ENCODE assay signal across 8 mouse cellular contexts in the genomic region with DNA sequence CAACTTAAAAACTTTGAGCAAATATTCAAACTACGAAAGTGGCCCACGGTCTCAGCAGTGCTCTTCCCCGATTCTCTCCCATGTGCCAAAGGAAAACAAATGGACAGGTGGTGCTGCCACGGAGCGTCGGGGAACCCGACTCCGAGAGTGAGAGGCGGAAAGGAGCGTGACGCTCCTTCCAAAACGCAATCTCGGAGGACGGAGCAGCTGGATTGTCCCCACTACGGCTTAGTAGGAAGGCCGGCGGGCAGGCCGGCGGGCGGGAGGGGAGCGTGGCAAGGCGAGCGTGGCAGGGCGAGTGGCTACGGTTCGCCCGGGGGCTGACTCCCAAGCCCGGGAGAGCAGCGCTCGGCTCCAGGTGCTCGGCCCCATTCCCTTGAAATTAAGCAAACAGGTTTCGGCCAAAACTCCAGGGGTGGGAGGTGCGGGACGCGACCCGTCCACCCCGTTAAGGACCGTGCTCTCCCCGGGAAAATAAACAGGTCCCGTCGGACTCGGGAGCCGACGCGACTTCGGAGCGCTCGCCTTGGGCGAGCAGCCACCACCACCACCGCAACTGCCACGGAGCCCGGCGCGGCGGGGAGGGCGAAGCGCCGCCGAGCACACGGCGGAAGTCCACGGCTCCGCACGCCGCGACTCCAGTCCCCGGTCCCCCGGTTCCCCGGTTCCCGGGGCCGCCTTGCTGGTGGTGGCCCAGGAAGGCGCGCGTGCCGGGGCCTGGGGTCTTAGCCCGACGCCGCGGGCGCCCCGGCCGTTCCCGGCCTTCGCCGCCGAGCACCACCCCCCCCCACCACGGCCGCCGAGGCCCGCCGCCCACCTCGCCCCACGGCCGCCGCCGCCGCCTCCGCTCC. TPM values are rescaled to one million over a fixed set of nuclear protein-coding genes. Genes with fewer than 3 reads are reported as not detected.
A peak's percentile ranks its signal among the peaks of the same experiment; 100 is the strongest.
DNase-seq lines count a peak whose midpoint lies in the region; ATAC-seq and TF ChIP-seq lines count a peak whose summit lies in the region.

No protein-coding gene starts in this region.

- TF ChIP-seq CTCF in bone marrow, adult 2 months (IDR thresholded peaks at IDR 0.05; ENCODE audit: control insufficient read depth, insufficient read depth, low read length) = peak; percentile 15; the same call in 1 of the 2 replicates
- no peak for TF ChIP-seq CTCF in embryonic fibroblast, embryonic 13.5 days (IDR thresholded peaks at IDR 0.05; ENCODE audit: borderline replicate concordance, insufficient read depth, low read length)
- no peak for TF ChIP-seq CTCF in stomach, postnatal 0 days (IDR thresholded peaks at IDR 0.05; ENCODE audit: low read depth)

- peak; percentile 42 to 53 for DNase-seq in B cell, adult 2 months
- DNase-seq in heart, embryonic 10.5 days (ENCODE audit: low spot score) = peak; percentile 81
- peak; percentile 60 for DNase-seq in stomach, postnatal 0 days (ENCODE audit: low spot score)

- peaks cover 21% of the 10 kb centered on the region for H3K27me3 ChIP-seq in heart, embryonic 10.5 days (ENCODE audit: insufficient read depth, poor library complexity, severe bottlenecking)
- peaks cover 28% of the 10 kb centered on the region for H3K27me3 ChIP-seq in kidney, embryonic 15.5 days
- H3K27me3 ChIP-seq in liver, embryonic 12.5 days (replicated peaks) = peaks cover 29% of the 10 kb centered on the region
- H3K27me3 ChIP-seq in neural tube, embryonic 12.5 days (replicated peaks) = peaks cover 21% of the 10 kb centered on the region
- H3K27me3 ChIP-seq in stomach, postnatal 0 days (ENCODE audit: control insufficient read depth, insufficient read depth, low read length) = no peaks in the 10 kb centered on the region

- under 1% methylated on average over 72 of the region's 98 CpGs for WGBS in bone marrow, adult 2 months
- WGBS in heart, embryonic 10.5 days = under 1% methylated on average over 94 of the region's 98 CpGs
- WGBS in kidney, embryonic 15.5 days = under 1% methylated on average over 84 of the region's 98 CpGs
- WGBS in liver, embryonic 12.5 days (ENCODE audit: insufficient replicate concordance) = under 1% methylated on average over 72 of the region's 98 CpGs
- WGBS in neural tube, embryonic 12.5 days = under 1% methylated on average over 83 of the region's 98 CpGs
- under 1% methylated on average over 62 of the region's 98 CpGs for WGBS in stomach, postnatal 0 days

- no peaks in the 10 kb centered on the region for H3K36me3 ChIP-seq in heart, embryonic 10.5 days
- H3K36me3 ChIP-seq in kidney, embryonic 15.5 days = no peaks in the 10 kb centered on the region
- H3K36me3 ChIP-seq in liver, embryonic 12.5 days = peaks cover 12% of the 10 kb centered on the region
- H3K36me3 ChIP-seq in neural tube, embryonic 12.5 days = no peaks in the 10 kb centered on the region
- no peaks in the 10 kb centered on the region for H3K36me3 ChIP-seq in stomach, postnatal 0 days (ENCODE audit: control insufficient read depth, insufficient read depth, low read length)

- H3K4me2 ChIP-seq in kidney, embryonic 15.5 days = peak overlapping the region; percentile 69
- peak overlapping the region; percentile 75 for H3K4me2 ChIP-seq in liver, embryonic 12.5 days
- peak overlapping the region; percentile 80 for H3K4me2 ChIP-seq in neural tube, embryonic 12.5 days (replicated peaks)
- H3K4me2 ChIP-seq in stomach, postnatal 0 days (replicated peaks; ENCODE audit: low read depth) = peak overlapping the region; percentile 92

- ATAC-seq in kidney, embryonic 15.5 days (replicated peaks; ENCODE audit: low FRiP score) = peak; percentile 24
- no peak for ATAC-seq in liver, embryonic 12.5 days
- peak; percentile 30 for ATAC-seq in neural tube, embryonic 12.5 days (ENCODE audit: low FRiP score, low read depth)
- ATAC-seq in stomach, postnatal 0 days (ENCODE audit: low FRiP score, low TSS enrichment) = peak; percentile 0

- peak overlapping the region; percentile 99 for H3K4me3 ChIP-seq in bone marrow, adult 2 months (replicated peaks; ENCODE audit: control insufficient read depth, low read depth, low read length)
- peak overlapping the region; percentile 77 for H3K4me3 ChIP-seq in embryonic fibroblast, embryonic 13.5 days (ENCODE audit: insufficient read depth, low read length)
- H3K4me3 ChIP-seq in heart, embryonic 10.5 days = peak overlapping the region; percentile 93
- H3K4me3 ChIP-seq in kidney, embryonic 15.5 days (replicated peaks) = peak overlapping the region; percentile 96
- H3K4me3 ChIP-seq in liver, embryonic 12.5 days = peak overlapping the region; percentile 100
- H3K4me3 ChIP-seq in neural tube, embryonic 12.5 days = peak overlapping the region; percentile 97
- peak overlapping the region; percentile 88 for H3K4me3 ChIP-seq in stomach, postnatal 0 days (ENCODE audit: low read depth, low read length)

- peak overlapping the region; percentile 97 for H3K9ac ChIP-seq in kidney, embryonic 15.5 days
- peak overlapping the region; percentile 100 for H3K9ac ChIP-seq in liver, embryonic 12.5 days
- H3K9ac ChIP-seq in neural tube, embryonic 12.5 days = peak overlapping the region; percentile 97
- peak overlapping the region; percentile 98 for H3K9ac ChIP-seq in stomach, postnatal 0 days (ENCODE audit: low read length)

- no peaks in the 10 kb centered on the region for H3K9me3 ChIP-seq in heart, embryonic 10.5 days
- no peaks in the 10 kb centered on the region for H3K9me3 ChIP-seq in kidney, embryonic 15.5 days (replicated peaks)
- no peaks in the 10 kb centered on the region for H3K9me3 ChIP-seq in liver, embryonic 12.5 days (replicated peaks)
- H3K9me3 ChIP-seq in neural tube, embryonic 12.5 days = no peaks in the 10 kb centered on the region
- no peaks in the 10 kb centered on the region for H3K9me3 ChIP-seq in stomach, postnatal 0 days (ENCODE audit: control insufficient read depth, low read length)

- 0 out of 2 replicates have a peak, but pooled peaks have one; percentile 6 for TF ChIP-seq POLR2A in bone marrow, adult 2 months (IDR thresholded peaks at IDR 0.05; ENCODE audit: borderline replicate concordance, control insufficient read depth, low read depth, low read length)
- TF ChIP-seq POLR2A in embryonic fibroblast, embryonic 13.5 days (IDR thresholded peaks at IDR 0.05; ENCODE audit: low read depth, low read length) = no peak

- no peaks in the 10 kb centered on the region for H3K4me1 ChIP-seq in bone marrow, adult 2 months (ENCODE audit: control insufficient read depth, insufficient read depth, low read length)
- no peaks in the 10 kb centered on the region for H3K4me1 ChIP-seq in embryonic fibroblast, embryonic 13.5 days (ENCODE audit: control insufficient read depth, insufficient read depth, low read length)
- peaks cover 10% of the 10 kb centered on the region for H3K4me1 ChIP-seq in heart, embryonic 10.5 days
- peaks cover 29% of the 10 kb centered on the region for H3K4me1 ChIP-seq in kidney, embryonic 15.5 days
- H3K4me1 ChIP-seq in liver, embryonic 12.5 days = peaks cover 39% of the 10 kb centered on the region
- H3K4me1 ChIP-seq in neural tube, embryonic 12.5 days = peaks cover 24% of the 10 kb centered on the region
- H3K4me1 ChIP-seq in stomach, postnatal 0 days (replicated peaks; ENCODE audit: control insufficient read depth, insufficient read depth) = no peaks in the 10 kb centered on the region; the same call in 1 of the 2 replicates

- H3K27ac ChIP-seq in bone marrow, adult 2 months (ENCODE audit: control insufficient read depth, insufficient read depth, low read depth, low read length, poor library complexity) = peak overlapping the region; percentile 96
- peak overlapping the region; percentile 55 for H3K27ac ChIP-seq in embryonic fibroblast, embryonic 13.5 days (ENCODE audit: insufficient read depth, low read length)
- peak overlapping the region; percentile 99 for H3K27ac ChIP-seq in heart, embryonic 10.5 days
- peak overlapping the region; percentile 99 for H3K27ac ChIP-seq in kidney, embryonic 15.5 days
- peak overlapping the region; percentile 98 for H3K27ac ChIP-seq in liver, embryonic 12.5 days
- peak overlapping the region; percentile 94 for H3K27ac ChIP-seq in neural tube, embryonic 12.5 days
- H3K27ac ChIP-seq in stomach, postnatal 0 days (replicated peaks) = peak overlapping the region; percentile 99

- no peak for TF ChIP-seq EP300 in stomach, postnatal 0 days (optimal IDR thresholded peaks at IDR 0.05)

RNA-seq across cellular contexts. Expression of a gene that starts 1.0 kb away (rescaled TPM):
- 77.9 and 98.2 TPM in 2 replicates for polyA plus RNA-seq in bone marrow, adult 2 months (2011; ENCODE audit: insufficient read depth, insufficient read length, low replicate concordance, missing spikeins)
- polyA plus RNA-seq in embryonic fibroblast, embryonic 13.5 days (2011; ENCODE audit: insufficient read length, low read depth, missing spikeins) = 82.2 and 92.5 TPM in 2 replicates
- polyA plus RNA-seq in heart, embryonic 10.5 days (2016; fragmentation: Nextera tagmentation; extraction: Ambion mirVana) = 62.5 and 75.2 TPM in 2 replicates
- 81.9 and 88.2 TPM in 2 replicates for polyA plus RNA-seq in kidney, embryonic 15.5 days (2015; fragmentation: Nextera tagmentation; extraction: Ambion mirVana)
- 50.7 and 51.1 TPM in 2 replicates for polyA plus RNA-seq in liver, embryonic 12.5 days (2016; fragmentation: Nextera tagmentation; extraction: Ambion mirVana)
- polyA plus RNA-seq in neural tube, embryonic 12.5 days (2016; fragmentation: Nextera tagmentation; extraction: Ambion mirVana) = 111 and 119 TPM in 2 replicates
- 33.5 and 35.9 TPM in 2 replicates for polyA plus RNA-seq in stomach, postnatal 0 days (2015; fragmentation: Nextera tagmentation; extraction: Ambion mirVana)
